Mouse (Mus musculus): ENCODE measurements around the gene Magi1. TPM values are rescaled to one million over a fixed set of nuclear protein-coding genes. Genes with fewer than 3 reads are reported as not detected.

Magi1 gene
- polyA plus RNA-seq, 1 experiment from 2014 or later = 23.5 TPM

- H3K27ac ChIP-seq (ENCODE audit: low read depth, low read length) = no peak overlapping the region
- no peak overlapping the region for H3K4me2 ChIP-seq (ENCODE audit: low read depth)
- H3K4me3 ChIP-seq (ENCODE audit: low read depth, low read length) = no peak overlapping the region
- no peak overlapping the region for H3K9ac ChIP-seq (ENCODE audit: low read length)
- ATAC-seq (ENCODE audit: insufficient read depth, low FRiP score, low TSS enrichment) (no peak), DNase-seq (ENCODE audit: low spot score) (no peak)
- H3K36me3 ChIP-seq (ENCODE audit: control insufficient read depth, insufficient read depth, low read length) = no peaks in the 10 kb centered on the region
- no peaks in the 10 kb centered on the region for H3K9me3 ChIP-seq (ENCODE audit: control insufficient read depth, low read length)
- peaks cover 11% of the 10 kb centered on the region; the same call in 1 of the 2 replicates for H3K4me1 ChIP-seq (ENCODE audit: control insufficient read depth, insufficient read depth, low read length)
- 56% methylated on average over 3 of the region's 3 CpGs for WGBS
- H3K27me3 ChIP-seq (ENCODE audit: control insufficient read depth, insufficient read depth, low read length) = no peaks in the 10 kb centered on the region
Observed at GRCm38 (mm10) chr6:94225832-94226231, 57.9 kb downstream of the Magi1 start.

DNA sequence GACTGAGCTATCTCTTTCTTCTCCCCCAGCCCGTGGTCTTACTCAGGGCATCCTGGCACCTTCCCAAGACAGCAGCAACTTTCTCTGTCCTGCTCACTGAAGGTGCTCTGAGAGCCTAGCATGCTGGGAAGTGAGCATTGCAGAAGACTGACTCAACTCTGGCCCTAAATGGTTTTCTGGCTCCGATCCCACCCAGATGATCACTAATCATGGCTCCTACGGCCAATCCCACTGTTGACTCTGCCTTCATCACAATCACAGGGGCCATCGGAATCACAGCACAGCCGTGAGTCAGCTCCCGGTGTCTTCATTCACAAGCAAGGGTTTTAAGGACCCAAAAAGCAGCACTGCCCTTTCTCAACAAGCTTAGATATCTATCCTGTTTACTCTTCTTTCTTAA is 58.6 kb downstream of the Magi1 start:
- 85% methylated on average over 6 of the region's 6 CpGs for WGBS
- H3K27me3 ChIP-seq (ENCODE audit: control insufficient read depth, insufficient read depth, low read length) = no peaks in the 10 kb centered on the region
- ATAC-seq (ENCODE audit: insufficient read depth, low FRiP score, low TSS enrichment) (no peak), DNase-seq (ENCODE audit: low spot score) (no peak)
- H3K27ac ChIP-seq (ENCODE audit: low read depth, low read length) = no peak overlapping the region
- no peaks in the 10 kb centered on the region for H3K9me3 ChIP-seq (ENCODE audit: control insufficient read depth, low read length)
- H3K9ac ChIP-seq (ENCODE audit: low read length) = no peak overlapping the region
- no peak overlapping the region for H3K4me3 ChIP-seq (ENCODE audit: low read depth, low read length)
- H3K4me1 ChIP-seq (ENCODE audit: control insufficient read depth, insufficient read depth, low read length) = peaks cover 12% of the 10 kb centered on the region; the same call in 1 of the 2 replicates
- H3K4me2 ChIP-seq (ENCODE audit: low read depth) = no peak overlapping the region
- H3K36me3 ChIP-seq (ENCODE audit: control insufficient read depth, insufficient read depth, low read length) = no peaks in the 10 kb centered on the region

- Histone ChIP-seq H3K9me3 (ENCODE audit: control insufficient read depth, low read length) (no peaks in the 10 kb centered on the region), H3K36me3 (ENCODE audit: control insufficient read depth, insufficient read depth, low read length) (no peaks in the 10 kb centered on the region), H3K4me3 (ENCODE audit: low read depth, low read length) (no peak overlapping the region), H3K27me3 (ENCODE audit: control insufficient read depth, insufficient read depth, low read length) (no peaks in the 10 kb centered on the region), H3K9ac (ENCODE audit: low read length) (no peak overlapping the region), H3K4me1 (ENCODE audit: control insufficient read depth, insufficient read depth, low read length) (peaks cover 12% of the 10 kb centered on the region; the same call in 1 of the 2 replicates), H3K27ac (ENCODE audit: low read depth, low read length) (no peak overlapping the region), H3K4me2 (ENCODE audit: low read depth) (no peak overlapping the region)
- DNase-seq (ENCODE audit: low spot score) = no peak
- ATAC-seq (ENCODE audit: insufficient read depth, low FRiP score, low TSS enrichment) = no peak
- 48% methylated on average over 7 of the region's 7 CpGs for WGBS
Observed at GRCm38 (mm10) chr6:94222253-94222652, 61.5 kb downstream of the Magi1 start.

DNA sequence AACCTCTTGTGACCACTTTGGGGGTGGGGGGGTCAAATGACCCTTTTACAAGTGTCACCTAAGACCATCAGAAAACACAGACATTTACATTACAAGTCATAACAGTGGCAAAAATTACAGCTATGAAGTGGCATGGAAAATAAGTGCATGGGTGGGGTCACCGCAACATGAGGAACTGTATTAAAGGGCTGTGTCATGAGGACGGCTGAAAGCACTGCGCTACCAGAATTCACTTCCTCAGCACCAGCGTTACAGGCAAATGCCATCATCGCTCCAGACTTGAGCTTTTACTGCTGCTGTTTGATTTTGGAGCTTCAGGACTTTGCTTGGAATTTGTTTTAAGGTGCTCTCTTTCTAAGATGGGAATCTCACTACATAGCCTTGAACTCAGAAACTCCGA is 62.0 kb downstream of the Magi1 start:
- no peak overlapping the region for H3K9ac ChIP-seq (ENCODE audit: low read length)
- DNase-seq (ENCODE audit: low spot score) = no peak
- 89% methylated on average over 6 of the region's 6 CpGs for WGBS

DNA sequence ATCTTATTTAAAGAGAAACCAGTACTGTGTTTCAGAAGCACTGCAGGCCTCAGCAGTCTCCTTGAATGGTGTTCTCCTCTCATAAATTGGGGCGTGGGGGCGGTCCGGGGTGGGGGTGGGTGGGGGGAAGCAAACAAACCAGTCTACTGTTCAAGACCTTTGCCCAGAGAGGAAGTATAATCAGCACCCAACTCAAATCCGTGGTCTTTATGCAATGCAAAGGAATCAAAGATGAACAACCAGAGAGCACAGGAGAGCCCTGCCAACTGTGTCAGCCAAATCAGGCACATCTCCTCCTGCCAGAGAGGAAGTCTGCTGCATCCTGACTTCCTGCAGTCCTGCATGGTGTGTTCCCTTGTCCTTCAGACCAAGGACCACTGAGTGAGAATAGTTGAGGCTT is 65.6 kb downstream of the Magi1 start:
- H3K27me3 ChIP-seq (ENCODE audit: control insufficient read depth, insufficient read depth, low read length) = no peaks in the 10 kb centered on the region
- no peak overlapping the region for H3K4me2 ChIP-seq (ENCODE audit: low read depth)
- ATAC-seq (ENCODE audit: insufficient read depth, low FRiP score, low TSS enrichment) (no peak), DNase-seq (ENCODE audit: low spot score) (no peak)
- no peak overlapping the region for H3K4me3 ChIP-seq (ENCODE audit: low read depth, low read length)
- 82% methylated on average over 4 of the region's 4 CpGs for WGBS
- no peak overlapping the region for H3K9ac ChIP-seq (ENCODE audit: low read length)
- H3K27ac ChIP-seq (ENCODE audit: low read depth, low read length) = no peak overlapping the region
- no peaks in the 10 kb centered on the region for H3K36me3 ChIP-seq (ENCODE audit: control insufficient read depth, insufficient read depth, low read length)
- H3K9me3 ChIP-seq (ENCODE audit: control insufficient read depth, low read length) = no peaks in the 10 kb centered on the region
- H3K4me1 ChIP-seq (ENCODE audit: control insufficient read depth, insufficient read depth, low read length) = peaks cover 7% of the 10 kb centered on the region; the same call in 1 of the 2 replicates

More for the DNA sequence above, 62.0 kb downstream of the Magi1 start:
- Histone ChIP-seq H3K4me3 (ENCODE audit: low read depth, low read length) (no peak overlapping the region), H3K4me2 (ENCODE audit: low read depth) (no peak overlapping the region), H3K36me3 (ENCODE audit: control insufficient read depth, insufficient read depth, low read length) (no peaks in the 10 kb centered on the region), H3K9me3 (ENCODE audit: control insufficient read depth, low read length) (no peaks in the 10 kb centered on the region), H3K27me3 (ENCODE audit: control insufficient read depth, insufficient read depth, low read length) (no peaks in the 10 kb centered on the region), H3K4me1 (ENCODE audit: control insufficient read depth, insufficient read depth, low read length) (peaks cover 12% of the 10 kb centered on the region; the same call in 1 of the 2 replicates), H3K27ac (ENCODE audit: low read depth, low read length) (no peak overlapping the region)
- no peak for ATAC-seq (ENCODE audit: insufficient read depth, low FRiP score, low TSS enrichment)

- no peak overlapping the region for H3K9ac ChIP-seq (ENCODE audit: low read length)
- ATAC-seq (ENCODE audit: insufficient read depth, low FRiP score, low TSS enrichment) (no peak), DNase-seq (ENCODE audit: low spot score) (no peak)
- H3K4me2 ChIP-seq (ENCODE audit: low read depth) = no peak overlapping the region
- H3K4me1 ChIP-seq (ENCODE audit: control insufficient read depth, insufficient read depth, low read length) = 0 out of 2 replicates have a peak, but pooled peaks cover 3% of the 10 kb centered on the region
- H3K36me3 ChIP-seq (ENCODE audit: control insufficient read depth, insufficient read depth, low read length) = no peaks in the 10 kb centered on the region
- H3K27me3 ChIP-seq (ENCODE audit: control insufficient read depth, insufficient read depth, low read length) = no peaks in the 10 kb centered on the region
- no peak overlapping the region for H3K27ac ChIP-seq (ENCODE audit: low read depth, low read length)
- no peaks in the 10 kb centered on the region for H3K9me3 ChIP-seq (ENCODE audit: control insufficient read depth, low read length)
- WGBS = 93% methylated on average over 4 of the region's 4 CpGs
- H3K4me3 ChIP-seq (ENCODE audit: low read depth, low read length) = no peak overlapping the region
Observed at GRCm38 (mm10) chr6:94215834-94216233, 67.9 kb downstream of the Magi1 start.

DNA sequence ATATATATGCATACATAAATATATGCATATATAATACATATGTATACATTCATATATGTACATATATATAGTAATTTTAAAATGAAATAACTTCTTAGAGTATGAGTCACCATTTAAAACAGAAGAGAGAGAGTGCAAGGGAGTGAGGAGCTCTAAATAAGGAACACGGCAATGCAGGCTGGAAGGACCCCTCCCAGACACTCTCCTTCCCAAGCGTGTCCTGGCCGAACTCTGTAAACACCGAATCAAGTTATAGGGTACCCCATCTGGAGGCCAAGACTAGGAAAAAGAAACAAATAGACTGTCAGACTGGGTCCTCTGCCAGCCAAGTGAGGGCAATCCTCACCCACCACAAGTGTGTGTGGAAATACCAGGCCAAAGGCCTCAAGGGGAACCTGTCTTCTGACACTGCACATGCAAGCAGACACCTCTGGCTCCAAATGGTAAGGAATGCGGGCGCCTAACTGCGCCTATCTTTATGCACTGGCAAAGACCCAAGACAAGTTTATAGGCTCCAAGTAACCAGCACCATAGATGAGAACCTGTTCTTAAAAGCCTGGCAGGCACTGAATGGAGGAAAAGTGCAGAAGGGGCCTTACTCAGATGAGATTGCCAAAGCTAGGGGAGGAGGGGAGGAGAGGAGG is 68.7 kb downstream of the Magi1 start:
- Histone ChIP-seq H3K9me3 (ENCODE audit: control insufficient read depth, low read length) (no peaks in the 10 kb centered on the region), H3K27me3 (ENCODE audit: control insufficient read depth, insufficient read depth, low read length) (no peaks in the 10 kb centered on the region), H3K27ac (ENCODE audit: low read depth, low read length) (no peak overlapping the region), H3K36me3 (ENCODE audit: control insufficient read depth, insufficient read depth, low read length) (no peaks in the 10 kb centered on the region), H3K4me1 (ENCODE audit: control insufficient read depth, insufficient read depth, low read length) (no peaks in the 10 kb centered on the region), H3K9ac (ENCODE audit: low read length) (no peak overlapping the region), H3K4me2 (ENCODE audit: low read depth) (no peak overlapping the region), H3K4me3 (ENCODE audit: low read depth, low read length) (no peak overlapping the region)
- ATAC-seq (ENCODE audit: insufficient read depth, low FRiP score, low TSS enrichment) (no peak), DNase-seq (ENCODE audit: low spot score) (no peak)
- 88% methylated on average over 7 of the region's 7 CpGs for WGBS

DNA sequence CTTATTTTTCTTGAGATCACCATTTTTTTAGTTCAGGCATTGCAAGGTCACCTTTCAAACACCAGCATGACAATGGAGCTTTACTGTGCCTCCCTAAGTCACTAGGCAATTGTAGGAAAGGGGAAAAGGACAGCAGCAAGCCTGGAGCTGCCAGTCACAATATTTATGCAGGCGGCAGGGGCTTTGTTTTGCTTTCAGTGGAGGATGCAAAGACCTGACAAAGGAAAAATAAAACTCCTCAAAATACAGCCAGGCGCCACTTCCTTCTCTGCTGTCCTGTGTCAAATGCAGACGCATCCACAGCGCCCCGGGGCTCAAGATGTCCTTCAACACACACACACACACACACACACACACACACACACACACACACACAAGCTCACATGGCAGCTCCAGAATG is 77.8 kb downstream of the Magi1 start:
- Histone ChIP-seq H3K4me1 (ENCODE audit: control insufficient read depth, insufficient read depth, low read length) (no peaks in the 10 kb centered on the region), H3K9me3 (ENCODE audit: control insufficient read depth, low read length) (no peaks in the 10 kb centered on the region), H3K36me3 (ENCODE audit: control insufficient read depth, insufficient read depth, low read length) (no peaks in the 10 kb centered on the region), H3K27ac (ENCODE audit: low read depth, low read length) (no peak overlapping the region), H3K9ac (ENCODE audit: low read length) (no peak overlapping the region; the same call in 1 of the 2 replicates), H3K27me3 (ENCODE audit: control insufficient read depth, insufficient read depth, low read length) (no peaks in the 10 kb centered on the region), H3K4me2 (ENCODE audit: low read depth) (no peak overlapping the region), H3K4me3 (ENCODE audit: low read depth, low read length) (no peak overlapping the region)
- no peak for ATAC-seq (ENCODE audit: insufficient read depth, low FRiP score, low TSS enrichment)
- no peak for DNase-seq (ENCODE audit: low spot score)
- WGBS = 12% methylated on average over 5 of the region's 5 CpGs

GRCm38 (mm10) chr6:94203642-94204145 is 80.0 kb downstream of the Magi1 start:
- Histone ChIP-seq H3K27me3 (ENCODE audit: control insufficient read depth, insufficient read depth, low read length) (no peaks in the 10 kb centered on the region), H3K9me3 (ENCODE audit: control insufficient read depth, low read length) (no peaks in the 10 kb centered on the region), H3K9ac (ENCODE audit: low read length) (no peak overlapping the region), H3K4me3 (ENCODE audit: low read depth, low read length) (no peak overlapping the region), H3K4me2 (ENCODE audit: low read depth) (no peak overlapping the region), H3K36me3 (ENCODE audit: control insufficient read depth, insufficient read depth, low read length) (no peaks in the 10 kb centered on the region), H3K27ac (ENCODE audit: low read depth, low read length) (no peak overlapping the region), H3K4me1 (ENCODE audit: control insufficient read depth, insufficient read depth, low read length) (no peaks in the 10 kb centered on the region)
- no peak for ATAC-seq (ENCODE audit: insufficient read depth, low FRiP score, low TSS enrichment)
- 67% methylated on average over 5 of the region's 5 CpGs for WGBS
- DNase-seq (ENCODE audit: low spot score) = no peak

Measured in neural tube, embryonic 11.5 days (tissue).